Mouse (Mus musculus) retina, adult 2 months (tissue): ENCODE data around the gene Ano1.
A peak's percentile ranks its signal among the peaks of the same experiment; 100 is the strongest.

ENCODE experiments used
- DNase-seq: peaks from one replicate; pipeline ENCODE4 v3.0.0-alpha.2; 2012; ENCODE audit warnings: low read depth, low spot score

Gene Ano1

DNA sequence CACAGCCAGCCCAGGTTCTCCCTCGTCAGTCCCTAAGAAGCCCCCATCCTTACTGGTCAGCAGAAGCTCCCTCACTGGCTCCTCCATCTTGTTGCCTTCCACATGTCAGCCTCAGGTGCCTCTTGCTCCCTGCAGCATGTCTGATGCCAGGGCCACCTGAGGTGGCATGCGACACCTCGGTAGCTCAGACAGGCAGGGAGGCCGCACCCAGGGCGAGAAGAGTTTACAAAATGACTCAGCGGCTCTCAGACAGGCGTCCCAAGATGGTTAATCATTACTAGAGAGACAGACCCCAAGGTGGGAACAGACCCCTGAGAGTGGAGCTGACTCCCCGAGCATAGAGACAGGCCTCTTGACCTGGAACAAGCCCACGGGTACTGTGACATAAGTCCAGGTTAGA lies at the start of gene Ano1:
TSS of gene Ano1 (minus strand) at position 142 of the 400 bp plus-strand sequence.
- no peak for DNase-seq

DNA sequence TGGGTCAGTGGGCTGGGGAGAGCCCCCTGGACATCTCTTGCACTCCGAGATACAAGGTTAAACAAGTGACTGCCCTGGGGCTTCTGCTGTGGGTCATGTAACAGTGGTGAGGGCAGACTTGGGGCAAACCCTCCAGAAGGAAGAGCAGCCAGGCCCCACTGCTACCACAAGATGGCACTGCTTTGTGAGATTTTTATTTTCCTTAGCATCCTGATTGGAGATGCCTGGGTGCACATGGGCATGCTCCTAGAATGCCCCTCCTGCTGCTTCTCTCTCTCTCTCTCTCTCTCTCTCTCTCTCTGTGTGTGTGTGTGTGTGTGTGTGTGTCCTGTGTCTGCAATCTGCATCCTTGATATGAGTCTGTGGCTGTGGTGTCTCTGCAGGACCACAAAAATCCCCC lies 46.7 kb upstream of the Ano1 start:
- DNase-seq: no peak

DNA sequence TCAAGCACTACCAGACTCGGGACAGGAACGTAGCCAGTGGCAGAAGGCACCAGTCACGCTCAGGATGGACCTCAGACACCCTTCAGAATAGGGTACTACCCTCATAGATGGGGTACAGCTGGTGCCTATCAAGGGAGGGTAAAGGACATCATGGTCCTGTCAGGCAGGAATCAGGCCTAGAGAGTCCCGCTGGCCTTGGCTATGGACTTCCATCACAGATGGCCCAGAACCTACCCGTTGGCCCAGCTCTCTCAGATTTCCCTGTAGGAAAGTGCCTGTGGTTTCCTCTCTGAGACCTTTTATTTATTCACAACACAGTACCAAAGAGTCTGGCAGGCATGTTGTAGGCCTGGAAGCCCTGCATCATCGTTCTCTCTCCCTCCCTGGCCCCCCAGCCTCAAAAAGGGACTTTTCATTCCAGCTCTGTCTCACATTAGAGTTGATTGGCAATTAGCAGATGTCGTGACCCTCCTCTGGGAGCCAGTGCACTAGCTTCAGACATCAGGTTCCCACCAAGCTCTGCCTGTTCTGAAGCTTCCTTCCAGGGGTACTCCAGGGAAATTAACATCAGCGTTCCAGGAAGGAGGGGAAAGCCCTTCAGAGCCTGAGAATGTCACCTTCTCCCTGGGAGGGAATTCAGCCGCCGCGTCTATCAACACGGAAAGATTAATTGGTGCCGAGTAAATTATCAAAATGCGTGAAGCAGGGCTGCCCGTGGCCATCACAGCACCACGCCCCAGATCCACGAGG lies 45.4 kb upstream of the Ano1 start:
- no peak for DNase-seq

DNA sequence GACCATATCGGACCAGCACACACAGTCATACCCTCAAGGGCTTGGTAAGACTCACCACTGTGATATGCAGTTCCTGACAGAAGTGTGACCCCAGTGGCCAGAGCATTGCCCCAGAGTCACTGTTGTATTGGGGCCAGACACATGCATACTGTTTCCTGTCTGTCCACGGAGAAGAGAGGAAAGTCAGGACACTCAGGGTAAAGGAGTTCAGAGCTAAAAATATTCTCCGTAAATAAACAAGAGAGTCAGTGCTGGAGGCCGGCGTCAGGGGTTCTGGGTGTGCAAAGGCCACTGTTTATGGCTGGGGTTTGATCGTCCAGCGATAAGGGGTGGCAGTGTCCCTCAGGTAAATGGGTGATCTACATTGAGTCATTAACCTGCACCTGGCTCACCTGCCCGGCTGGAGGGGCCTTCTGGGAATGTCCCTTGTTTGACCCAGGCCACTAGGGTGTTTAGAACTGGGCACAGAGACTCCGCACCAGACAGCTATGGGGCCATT lies 44.3 kb upstream of the Ano1 start:
- DNase-seq: no peak

DNA sequence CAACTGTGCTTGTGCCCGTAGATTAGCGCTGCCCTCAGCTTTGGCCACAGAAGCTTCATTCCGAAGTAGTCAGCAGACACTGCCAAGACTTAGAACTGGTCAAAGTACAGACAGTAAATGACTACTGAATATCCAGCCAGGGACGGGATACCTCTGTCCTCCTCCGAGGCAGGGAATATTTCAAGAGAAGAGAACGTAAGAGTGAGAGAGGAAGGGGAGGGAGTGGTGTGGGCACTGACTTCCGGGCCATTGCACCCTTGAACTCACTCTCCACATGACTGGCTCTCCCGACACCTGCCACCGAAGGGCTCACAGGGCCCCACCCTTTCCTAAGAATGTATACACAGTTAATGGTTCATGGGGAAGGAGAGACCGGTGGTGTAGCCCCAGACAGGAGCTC lies 41.5 kb upstream of the Ano1 start:
- DNase-seq: no peak

DNA sequence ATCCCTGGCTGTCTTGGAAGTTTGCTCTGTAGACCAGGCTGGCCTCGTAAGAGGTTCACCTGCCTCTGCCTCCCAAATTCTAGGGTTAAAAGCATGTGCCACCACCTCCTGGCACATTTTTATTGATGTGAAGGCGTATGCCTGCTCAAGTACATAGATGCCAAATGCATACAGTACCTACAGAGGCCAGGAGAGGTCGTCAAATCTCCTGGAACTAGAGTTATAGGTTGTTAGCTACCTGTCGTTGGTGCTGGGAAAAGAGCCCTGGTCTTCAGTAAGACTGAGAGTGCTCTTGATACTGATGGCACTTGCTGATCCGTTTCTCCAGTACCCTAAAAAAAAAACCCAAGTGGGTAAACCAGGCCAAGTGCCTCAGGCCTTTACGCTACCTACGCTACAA lies 39.7 kb upstream of the Ano1 start:
- no peak for DNase-seq

DNA sequence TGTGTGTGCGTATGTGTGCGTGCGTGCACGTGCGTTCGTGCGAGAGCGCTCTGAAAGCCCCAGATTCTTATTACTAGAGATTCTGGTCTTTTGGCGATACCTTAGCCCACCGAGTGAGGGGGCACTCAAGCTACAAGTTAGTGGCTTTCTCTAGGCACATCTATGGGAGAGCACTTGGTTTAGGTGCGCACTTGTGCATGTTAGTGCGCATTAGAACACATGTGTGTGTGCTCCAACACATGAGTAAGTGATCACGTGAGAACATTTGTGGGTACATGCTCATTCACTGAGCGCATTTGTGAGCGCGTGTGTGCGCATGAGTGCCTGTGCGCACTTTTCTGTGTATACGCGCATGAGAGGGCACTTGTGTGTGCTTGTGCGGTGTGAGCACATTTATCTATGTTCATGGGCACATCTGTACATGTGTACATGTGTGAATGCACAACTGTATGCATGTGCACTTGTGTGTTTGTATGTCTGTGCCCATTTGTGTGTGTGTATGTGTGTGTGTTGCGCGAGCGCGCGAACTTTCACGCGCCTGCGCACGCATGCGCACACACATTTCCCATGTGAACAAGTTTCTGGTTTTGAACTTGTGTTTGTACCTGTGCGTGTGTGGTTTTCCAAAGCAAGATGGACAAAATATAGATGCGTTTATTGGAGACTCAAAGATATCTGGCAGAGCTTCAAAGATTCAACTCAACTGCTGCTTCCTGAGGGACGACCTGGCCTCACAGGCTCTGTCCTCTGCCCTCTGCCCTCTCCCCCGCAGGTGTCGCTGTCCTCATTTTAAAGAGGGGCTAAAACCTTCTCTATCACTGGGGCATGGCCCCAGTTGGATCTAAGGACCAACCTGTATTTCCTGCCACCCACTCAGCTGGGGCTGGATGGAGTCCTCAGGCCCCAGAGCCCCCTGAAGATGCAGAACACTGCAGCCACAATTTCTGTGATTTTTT lies 38.1 kb upstream of the Ano1 start:
- no peak for DNase-seq

DNA sequence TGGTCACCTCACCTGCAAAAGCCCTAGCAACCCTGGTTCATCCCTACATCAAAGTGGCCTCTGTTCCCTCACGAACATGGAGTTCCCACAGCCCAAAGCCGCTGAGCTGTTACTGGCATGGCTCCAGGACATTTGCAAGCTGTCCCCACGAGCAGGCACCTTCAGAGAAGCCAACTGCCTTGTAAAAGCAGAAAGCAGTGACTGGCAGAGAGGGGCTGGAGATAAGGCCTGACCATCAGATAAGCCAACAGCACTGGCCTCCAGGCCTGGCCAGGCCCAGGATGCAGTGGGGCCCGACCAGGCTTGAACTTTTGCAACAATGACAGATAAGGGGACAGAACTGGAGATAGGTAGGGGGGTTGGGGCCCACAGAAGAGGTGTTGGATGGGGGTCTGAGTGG lies 36.9 kb upstream of the Ano1 start:
- DNase-seq: no peak

DNA sequence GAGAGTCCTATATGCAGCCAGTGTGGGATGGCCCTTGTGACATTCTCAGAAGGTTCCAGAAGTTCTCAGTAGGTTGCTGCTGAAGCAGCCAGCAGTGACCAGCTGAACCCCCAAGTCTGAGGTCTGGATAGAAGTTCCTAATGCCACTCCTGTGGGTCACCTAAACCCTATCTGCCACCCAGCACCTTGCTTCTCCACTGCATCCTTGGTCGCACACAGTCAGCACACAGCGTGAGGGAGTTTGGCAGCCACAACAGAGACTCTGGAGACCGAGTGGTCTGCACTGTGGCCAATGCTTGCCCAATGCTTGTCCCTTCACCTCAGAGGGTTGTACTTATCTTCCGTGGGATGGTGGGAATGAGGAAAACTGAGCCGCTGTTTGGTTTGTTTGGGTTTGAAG lies 35.7 kb upstream of the Ano1 start:
- no peak for DNase-seq

DNA sequence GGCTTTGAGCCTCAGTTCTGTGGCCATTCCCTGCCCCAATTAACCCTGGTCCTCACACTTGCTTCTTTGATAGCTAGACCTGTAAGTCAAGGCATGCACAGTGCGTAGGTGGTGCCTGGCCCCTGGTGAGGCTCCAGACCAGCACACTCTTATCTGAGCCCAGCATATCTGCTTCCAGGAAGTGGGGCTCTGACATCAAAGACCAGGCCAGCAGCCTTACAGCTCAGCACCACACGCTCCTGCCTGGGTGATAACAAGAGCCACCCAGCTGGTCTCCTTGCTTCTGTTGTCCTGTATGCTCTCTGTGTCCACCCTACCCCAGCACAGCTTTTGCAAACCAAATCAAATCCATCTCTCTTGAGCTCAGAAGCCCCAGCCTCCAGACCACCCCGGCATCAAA lies 34.8 kb upstream of the Ano1 start:
- no peak for DNase-seq

DNA sequence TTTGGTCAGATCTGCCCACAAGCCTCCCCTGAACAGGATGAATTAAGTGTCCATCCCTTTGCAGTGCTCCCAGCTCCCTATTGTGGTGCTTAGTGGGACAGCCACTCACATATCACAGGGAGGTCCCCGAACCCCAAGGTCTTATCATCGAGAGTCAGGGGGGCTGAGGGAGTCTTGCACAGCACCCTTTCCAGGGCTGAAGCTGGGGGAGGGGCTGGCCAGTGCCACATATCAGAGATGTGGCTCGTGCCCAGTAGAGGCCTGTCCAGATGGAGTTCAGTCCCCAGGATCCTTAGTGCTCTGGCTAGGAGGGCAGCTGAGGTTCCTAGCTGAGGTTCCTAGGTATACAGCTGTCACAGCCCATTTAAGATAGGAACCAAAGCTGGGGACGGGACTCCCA lies 32.4 kb upstream of the Ano1 start:
- no peak for DNase-seq

DNA sequence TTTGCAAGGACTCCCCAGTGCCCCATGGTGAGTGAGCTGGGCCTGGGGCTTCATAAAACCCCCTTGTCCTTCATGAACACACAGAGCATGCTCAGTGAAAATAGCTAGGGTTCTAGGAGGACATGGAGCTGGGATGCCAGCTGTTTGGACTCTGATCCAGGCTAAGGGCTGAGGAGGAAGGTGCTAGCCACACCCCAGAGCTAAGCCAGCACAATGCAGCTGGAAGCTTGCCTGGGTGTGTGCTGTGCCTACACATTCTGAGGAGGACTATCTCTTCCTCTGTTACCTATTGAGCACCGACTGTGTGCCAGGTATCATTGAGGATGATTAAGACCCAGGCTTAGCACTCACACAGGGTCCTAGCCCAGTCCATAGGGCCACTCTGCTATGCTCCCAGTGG lies 30.6 kb upstream of the Ano1 start:
- no peak for DNase-seq

DNA sequence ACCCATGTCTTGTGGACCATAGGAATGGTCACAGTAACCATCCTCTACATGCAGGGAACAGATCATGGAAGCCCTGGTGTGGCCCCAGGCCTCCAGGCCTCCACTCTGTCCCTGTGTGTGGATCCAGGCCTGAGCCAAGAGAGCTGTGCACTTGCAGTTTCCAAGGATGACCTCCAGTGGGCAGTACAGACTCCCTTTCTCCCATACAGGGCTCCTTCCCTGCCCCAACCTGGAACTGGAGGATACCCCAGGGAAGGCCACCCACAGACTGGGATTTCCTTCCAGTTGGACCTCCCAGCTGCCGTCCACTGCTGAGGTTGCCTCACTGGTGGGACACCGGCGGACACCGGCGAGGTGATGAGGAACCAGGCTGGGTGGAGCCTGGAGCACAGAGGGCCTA lies 29.6 kb upstream of the Ano1 start:
- no peak for DNase-seq

DNA sequence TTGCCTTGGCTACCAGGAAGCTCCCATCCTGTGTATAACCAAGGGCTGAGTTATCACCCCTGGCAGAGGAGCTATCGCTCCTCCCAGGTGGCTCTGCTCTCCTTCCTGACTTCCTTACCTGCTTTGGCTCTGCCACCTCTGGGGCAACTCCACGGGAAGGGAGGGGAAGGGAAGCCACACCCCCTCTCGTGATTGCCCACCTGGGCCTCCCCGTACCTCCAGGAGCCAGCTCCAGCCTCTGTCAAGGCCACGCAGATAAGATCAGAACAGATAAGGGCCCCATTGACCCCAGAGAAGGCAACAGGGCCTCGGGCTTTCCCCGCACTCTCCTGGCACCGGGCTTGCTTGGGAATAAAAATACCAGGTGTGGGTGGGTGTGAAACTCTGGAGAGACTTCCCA lies 28.4 kb upstream of the Ano1 start:
- DNase-seq: no peak

DNA sequence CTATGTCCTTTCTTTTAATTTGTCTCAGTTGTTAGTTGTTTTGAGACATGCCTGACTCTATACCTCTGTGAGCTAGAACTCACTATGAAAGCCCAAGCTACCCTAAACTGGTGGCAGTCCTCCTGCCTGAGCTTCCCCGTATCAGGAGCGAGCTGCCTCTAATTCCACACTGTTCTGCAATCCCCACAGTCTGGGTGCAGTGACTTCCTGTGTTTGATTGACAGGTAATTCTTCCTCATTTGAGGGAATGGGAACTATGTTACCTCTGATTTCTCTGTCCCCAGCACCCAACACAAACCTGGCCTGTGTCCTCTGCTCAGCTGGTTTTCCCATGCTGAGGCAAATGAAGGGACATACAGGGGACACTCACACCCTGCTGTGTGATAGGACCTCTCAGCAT lies 27.9 kb upstream of the Ano1 start:
- DNase-seq: no peak

DNA sequence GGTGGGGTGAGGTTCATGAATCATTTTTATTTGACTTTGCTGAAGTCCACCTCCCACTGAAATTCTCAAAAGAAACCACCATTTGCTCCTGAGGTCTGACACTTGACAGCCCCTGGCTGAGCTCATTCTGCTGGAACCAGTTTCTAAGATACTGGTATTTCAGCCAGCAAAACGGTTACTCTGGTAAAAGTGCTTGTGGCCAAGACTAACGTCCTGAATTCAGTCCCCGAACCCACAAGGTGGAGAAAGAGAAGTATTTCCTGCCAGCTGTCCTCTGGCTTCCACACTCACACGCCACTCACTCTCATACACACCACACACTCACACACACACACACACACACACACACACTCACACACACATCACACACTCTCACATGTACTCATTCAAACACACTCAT lies 26.0 kb upstream of the Ano1 start:
- DNase-seq: no peak

DNA sequence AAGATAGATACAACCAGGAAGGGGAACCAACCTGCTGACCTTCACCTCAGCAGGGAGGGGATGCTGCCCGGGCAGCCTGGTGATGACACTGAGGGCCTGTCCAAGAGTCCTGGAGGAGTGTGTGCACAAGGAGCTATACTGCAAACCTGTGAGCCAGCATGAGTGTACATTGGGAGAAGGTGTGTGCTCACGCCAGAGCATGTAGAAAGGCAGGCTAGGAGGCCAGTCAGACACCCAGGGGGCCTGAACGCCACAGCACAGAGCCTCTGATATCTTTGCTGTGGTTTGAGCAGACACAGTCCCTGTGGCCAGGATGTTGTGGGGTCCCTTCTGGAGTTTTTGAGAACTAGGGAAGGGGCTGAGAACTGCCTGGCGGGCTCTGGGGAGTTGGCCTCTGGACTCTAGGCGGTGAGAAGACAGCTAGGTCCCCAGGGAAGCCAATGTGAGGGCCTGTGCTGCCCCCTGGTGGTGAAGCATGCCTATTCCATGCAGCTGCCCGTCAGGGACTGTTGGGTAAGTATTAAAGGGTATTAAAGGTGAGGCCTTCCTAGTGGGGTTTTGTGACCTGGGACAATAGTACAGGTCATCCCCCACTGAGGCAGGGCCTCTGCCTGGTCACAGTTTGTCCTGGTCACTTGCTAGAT lies 24.2 kb upstream of the Ano1 start:
- DNase-seq: peak; percentile 61

DNA sequence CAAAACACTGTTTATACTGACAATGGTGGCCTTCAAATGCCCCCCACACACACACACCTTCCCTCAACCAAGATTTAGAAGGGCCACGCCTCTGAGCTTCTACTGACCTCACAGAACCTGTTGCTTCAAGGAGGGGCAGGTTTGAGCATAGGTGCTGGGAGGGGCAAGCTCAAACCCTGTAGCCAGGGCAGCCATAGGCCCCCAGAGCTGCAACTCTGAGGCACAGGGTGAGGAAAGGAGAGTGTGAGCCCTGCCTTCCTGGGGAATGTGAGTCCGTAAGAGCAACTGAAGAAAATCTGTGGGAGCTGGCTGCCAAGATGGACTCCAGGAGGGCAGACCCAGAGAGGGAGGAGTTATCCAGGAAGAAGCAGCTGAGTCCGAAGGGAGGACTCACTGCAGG lies 23.4 kb upstream of the Ano1 start:
- no peak for DNase-seq

DNA sequence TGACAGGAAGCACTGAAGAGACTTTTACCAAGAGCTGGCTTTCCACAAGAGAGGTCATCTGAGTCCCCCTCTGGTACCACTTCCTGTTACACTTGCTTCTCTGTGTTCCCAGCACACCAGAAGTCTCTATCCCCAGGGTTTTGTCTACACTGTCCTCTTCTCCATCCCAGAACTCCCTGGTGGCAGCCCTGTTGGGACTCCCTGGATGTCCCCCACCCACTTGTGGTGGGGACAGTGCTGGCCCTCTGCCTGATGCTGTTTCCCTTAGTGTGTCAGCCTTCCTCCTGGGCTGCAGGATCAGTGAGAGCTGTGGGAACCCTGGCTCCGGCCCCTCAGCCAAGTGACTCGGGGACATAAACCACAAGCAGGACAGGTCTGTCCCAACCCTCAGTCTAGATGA lies 22.5 kb upstream of the Ano1 start:
- DNase-seq: no peak

DNA sequence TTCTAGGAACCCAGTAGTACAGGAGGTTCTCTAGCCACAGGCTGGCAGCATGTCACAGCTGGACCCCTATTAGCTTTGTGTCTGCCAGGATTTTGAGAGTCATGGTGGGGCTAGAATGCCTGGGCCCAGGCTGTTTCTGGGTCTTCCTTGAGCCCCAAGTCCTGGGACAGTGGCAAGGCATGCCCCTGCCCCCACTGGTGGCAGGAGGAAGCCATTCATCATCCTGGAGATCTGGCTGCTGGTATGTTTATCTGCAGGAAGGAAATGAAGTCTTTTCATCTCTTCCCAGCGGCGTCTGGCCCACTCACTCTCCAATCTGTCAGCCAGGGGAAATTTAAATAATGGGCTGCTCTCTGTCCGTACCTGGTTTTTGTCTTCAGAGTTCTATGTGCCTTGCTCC lies 18.3 kb upstream of the Ano1 start:
- no peak for DNase-seq

DNA sequence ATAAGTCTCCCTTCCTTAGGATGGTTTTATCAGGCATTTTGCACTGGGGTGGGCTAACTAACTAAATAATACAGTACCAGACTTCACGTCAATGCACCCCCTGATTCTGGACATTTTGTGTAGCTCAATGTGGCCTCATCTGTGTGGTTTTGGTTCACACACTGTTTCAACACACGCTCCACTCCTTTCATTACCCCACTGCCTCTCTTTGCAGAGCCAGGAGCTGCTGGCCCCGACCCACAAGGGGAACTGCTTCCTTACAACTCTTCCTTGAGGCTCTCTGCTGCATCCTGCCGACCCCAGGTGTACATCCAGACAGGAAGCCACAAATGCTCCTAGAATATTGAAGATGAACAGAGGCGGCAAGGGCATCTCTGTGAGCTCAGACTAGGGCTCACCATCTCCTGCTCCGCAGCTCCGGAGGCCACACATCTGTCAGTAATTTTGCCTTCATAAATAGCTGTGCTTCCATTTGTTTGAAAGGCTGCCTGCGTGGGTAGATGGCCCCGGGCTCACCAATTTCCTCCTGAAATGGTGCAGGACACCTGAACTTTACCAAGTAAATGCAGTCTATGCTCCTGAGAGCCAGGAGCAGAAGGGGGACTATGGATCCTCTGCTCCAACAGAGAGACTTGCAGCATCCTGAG lies 17.8 kb upstream of the Ano1 start:
- no peak for DNase-seq

DNA sequence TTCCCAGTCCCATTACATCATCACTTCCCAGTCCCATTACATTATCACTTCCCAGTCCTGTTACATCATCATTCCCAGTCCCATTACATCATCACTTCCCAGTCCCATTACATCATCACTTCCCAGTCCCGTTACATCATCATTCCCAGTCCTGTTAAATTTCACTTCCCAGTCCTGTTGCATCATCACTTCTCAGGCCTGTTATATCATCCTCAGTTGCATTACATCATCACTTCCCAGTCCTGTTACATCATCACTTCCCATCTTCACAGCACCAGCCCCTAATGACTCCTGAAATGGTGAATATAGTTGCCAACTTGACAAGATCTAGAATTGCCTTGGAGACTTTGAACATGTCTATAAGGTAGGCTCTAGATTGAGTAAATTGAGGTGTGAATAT lies 17.1 kb upstream of the Ano1 start:
- no peak for DNase-seq
